Mouse (Mus musculus): ENCODE results near the gene Nup188. TPM values are rescaled to one million over a fixed set of nuclear protein-coding genes. Genes with fewer than 3 reads are reported as not detected.

Nup188 gene
- polyA plus RNA-seq, 1 experiment, result 28.1 TPM

- H3K4me1 ChIP-seq (ENCODE audit: control insufficient read depth, insufficient read depth, low read length), result no peaks in the 10 kb centered on the region
- TF ChIP-seq CTCF (IDR thresholded peaks at IDR 0.05; ENCODE audit: insufficient read depth, low read length) (no peak), POLR2A (IDR thresholded peaks at IDR 0.05; ENCODE audit: borderline replicate concordance, extremely low read depth, low read depth, low read length) (no peak)
- H3K4me3 ChIP-seq (replicated peaks; ENCODE audit: extremely low read depth, low read depth, low read length), result no peak overlapping the region
- 68% methylated on average over 12 of the region's 12 CpGs for WGBS
- DNase-seq, result no peak
These were observed 51.0 kb downstream of the Nup188 start for GRCm38 (mm10) chr2:30337179-30337578.

- Histone ChIP-seq H3K4me1 (ENCODE audit: control insufficient read depth, insufficient read depth, low read length) (no peaks in the 10 kb centered on the region), H3K4me3 (replicated peaks; ENCODE audit: extremely low read depth, low read depth, low read length) (no peak overlapping the region)
- TF ChIP-seq CTCF (IDR thresholded peaks at IDR 0.05; ENCODE audit: insufficient read depth, low read length) (no peak), POLR2A (IDR thresholded peaks at IDR 0.05; ENCODE audit: borderline replicate concordance, extremely low read depth, low read depth, low read length) (no peak)
- no peak for DNase-seq
- 97% methylated on average over 3 of the region's 3 CpGs for WGBS
These were observed 55.9 kb downstream of the Nup188 start for GRCm38 (mm10) chr2:30342061-30342460.

DNA sequence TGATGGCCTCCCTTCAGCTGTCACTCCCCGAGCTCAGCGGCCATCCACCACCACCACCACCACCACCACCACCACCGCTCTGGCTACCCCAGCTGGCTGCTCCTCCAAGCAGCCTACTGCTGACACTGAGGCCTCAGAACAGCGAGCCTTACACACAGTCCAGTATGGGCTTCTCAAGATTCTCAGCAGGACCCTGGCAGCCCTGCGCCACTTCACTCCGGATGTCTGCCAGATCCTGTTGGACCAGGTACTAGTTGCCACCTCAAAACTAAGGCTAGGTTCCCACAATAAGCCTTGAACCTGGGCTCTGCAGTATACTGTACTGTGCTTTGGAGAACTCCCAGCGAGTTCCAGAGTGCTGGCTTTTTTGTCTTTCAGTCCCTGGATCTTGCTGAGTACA is 56.3 kb downstream of the Nup188 start:
- no peak for DNase-seq
- WGBS, result 85% methylated on average over 7 of the region's 7 CpGs
- no peak overlapping the region for H3K4me3 ChIP-seq (replicated peaks; ENCODE audit: extremely low read depth, low read depth, low read length)
- TF ChIP-seq CTCF (IDR thresholded peaks at IDR 0.05; ENCODE audit: insufficient read depth, low read length) (no peak), POLR2A (IDR thresholded peaks at IDR 0.05; ENCODE audit: borderline replicate concordance, extremely low read depth, low read depth, low read length) (no peak)
- H3K4me1 ChIP-seq (ENCODE audit: control insufficient read depth, insufficient read depth, low read length), result no peaks in the 10 kb centered on the region

DNA sequence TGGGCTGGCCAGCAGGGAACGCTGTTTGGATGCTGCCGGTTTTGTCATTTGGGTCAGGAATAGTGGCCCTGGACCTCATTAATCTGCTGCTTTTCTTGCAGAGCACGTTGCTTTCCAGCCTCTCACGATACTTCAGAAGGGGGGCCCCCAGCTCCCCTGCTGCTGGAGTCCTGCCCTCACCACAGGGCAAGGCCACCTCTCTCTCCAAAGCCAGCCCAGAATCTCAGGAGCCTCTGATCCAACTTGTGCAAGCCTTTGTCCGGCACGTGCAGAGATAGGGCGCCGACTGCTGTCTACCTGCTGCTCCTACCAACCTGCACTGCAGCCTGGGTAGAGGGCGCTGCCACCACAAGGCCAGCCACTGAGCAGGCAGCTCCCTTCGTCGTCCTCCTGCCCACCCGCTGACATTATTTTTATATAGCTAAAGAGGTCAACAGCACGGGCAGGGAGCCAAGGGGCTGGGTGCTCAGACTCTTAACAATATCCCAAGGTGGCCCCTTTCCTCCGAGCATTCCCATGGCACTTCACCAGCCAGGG is 57.5 kb downstream of the Nup188 start:
- 53% methylated on average over 14 of the region's 14 CpGs for WGBS
- H3K4me3 ChIP-seq (replicated peaks; ENCODE audit: extremely low read depth, low read depth, low read length), result no peak overlapping the region
- H3K4me1 ChIP-seq (ENCODE audit: control insufficient read depth, insufficient read depth, low read length), result no peaks in the 10 kb centered on the region
- peak; percentile 33 for DNase-seq
- TF ChIP-seq CTCF (IDR thresholded peaks at IDR 0.05; ENCODE audit: insufficient read depth, low read length), result no peak
- no peak for TF ChIP-seq POLR2A (IDR thresholded peaks at IDR 0.05; ENCODE audit: borderline replicate concordance, extremely low read depth, low read depth, low read length)

GRCm38 (mm10) chr2:30345971-30346676 is 59.9 kb downstream of the Nup188 start:
- 85% methylated on average over 7 of the region's 7 CpGs for WGBS
- Histone ChIP-seq H3K4me1 (ENCODE audit: control insufficient read depth, insufficient read depth, low read length) (no peaks in the 10 kb centered on the region), H3K4me3 (replicated peaks; ENCODE audit: extremely low read depth, low read depth, low read length) (no peak overlapping the region)
- no peak for TF ChIP-seq POLR2A (IDR thresholded peaks at IDR 0.05; ENCODE audit: borderline replicate concordance, extremely low read depth, low read depth, low read length)
- no peak for TF ChIP-seq CTCF (IDR thresholded peaks at IDR 0.05; ENCODE audit: insufficient read depth, low read length)
- no peak for DNase-seq

DNA sequence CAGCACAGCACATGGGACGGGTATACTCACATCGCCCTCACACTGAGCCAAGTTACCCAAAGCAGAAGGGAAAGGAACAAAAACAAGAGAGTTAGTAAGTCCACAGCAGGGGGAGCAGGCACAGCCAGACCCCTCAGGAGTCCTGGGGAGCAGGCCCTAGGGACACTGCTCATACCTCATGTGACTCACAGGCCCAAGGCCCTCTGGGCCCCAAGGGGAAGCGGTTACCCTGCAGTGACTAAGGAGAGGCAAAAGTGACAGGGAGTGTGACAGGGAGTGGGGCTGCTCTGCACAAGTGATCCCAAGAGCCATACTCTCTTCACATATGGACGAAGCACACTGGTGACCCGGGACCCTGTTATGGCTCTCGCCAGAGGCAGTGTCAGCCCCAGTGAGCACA is 63.0 kb downstream of the Nup188 start:
- TF ChIP-seq POLR2A (IDR thresholded peaks at IDR 0.05; ENCODE audit: borderline replicate concordance, extremely low read depth, low read depth, low read length), result no peak
- TF ChIP-seq CTCF (IDR thresholded peaks at IDR 0.05; ENCODE audit: insufficient read depth, low read length), result no peak
- H3K4me1 ChIP-seq (ENCODE audit: control insufficient read depth, insufficient read depth, low read length), result no peaks in the 10 kb centered on the region
- DNase-seq, result no peak
- 93% methylated on average over 6 of the region's 6 CpGs for WGBS
- H3K4me3 ChIP-seq (replicated peaks; ENCODE audit: extremely low read depth, low read depth, low read length), result no peak overlapping the region

- WGBS, result 59% methylated on average over 2 of the region's 2 CpGs
- TF ChIP-seq CTCF (IDR thresholded peaks at IDR 0.05; ENCODE audit: insufficient read depth, low read length), result no peak
- no peak for TF ChIP-seq POLR2A (IDR thresholded peaks at IDR 0.05; ENCODE audit: borderline replicate concordance, extremely low read depth, low read depth, low read length)
These were observed 65.0 kb downstream of the Nup188 start for GRCm38 (mm10) chr2:30351149-30351548.

GRCm38 (mm10) chr2:30355861-30356260 is 69.7 kb downstream of the Nup188 start:
- Histone ChIP-seq H3K4me1 (ENCODE audit: control insufficient read depth, insufficient read depth, low read length) (peaks cover 16% of the 10 kb centered on the region), H3K4me3 (replicated peaks; ENCODE audit: extremely low read depth, low read depth, low read length) (no peak overlapping the region)
- TF ChIP-seq POLR2A (IDR thresholded peaks at IDR 0.05; ENCODE audit: borderline replicate concordance, extremely low read depth, low read depth, low read length) (no peak), CTCF (IDR thresholded peaks at IDR 0.05; ENCODE audit: insufficient read depth, low read length) (no peak)
- WGBS, result 29% methylated on average over 4 of the region's 4 CpGs
- DNase-seq, result no peak

More at GRCm38 (mm10) chr2:30351149-30351548, 65.0 kb downstream of the Nup188 start:
- peaks cover 2% of the 10 kb centered on the region; the same call in 1 of the 2 replicates for H3K4me1 ChIP-seq (ENCODE audit: control insufficient read depth, insufficient read depth, low read length)
- no peak for DNase-seq
- no peak overlapping the region for H3K4me3 ChIP-seq (replicated peaks; ENCODE audit: extremely low read depth, low read depth, low read length)

DNA sequence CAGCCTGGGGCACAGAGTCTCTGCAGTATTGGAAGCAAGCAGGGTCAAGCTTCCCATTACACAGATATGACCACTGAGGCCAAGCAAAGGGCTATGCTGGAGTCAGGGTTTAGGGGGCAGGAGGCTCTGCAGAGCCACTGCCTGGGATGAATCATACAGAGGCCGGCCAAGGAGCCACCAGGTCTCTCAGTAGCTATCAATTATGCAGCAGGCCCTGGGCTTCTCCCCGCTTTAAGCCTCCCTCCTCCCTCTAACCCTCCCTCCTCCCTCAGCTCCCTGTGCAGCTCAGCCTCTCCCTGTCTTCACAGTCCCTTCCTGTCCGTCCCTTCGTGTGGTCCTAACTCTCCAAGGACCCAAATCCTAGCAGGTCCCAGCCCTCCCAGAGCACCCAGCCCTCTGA is 70.1 kb downstream of the Nup188 start:
- WGBS, result 49% methylated on average over 4 of the region's 4 CpGs
- Histone ChIP-seq H3K4me1 (ENCODE audit: control insufficient read depth, insufficient read depth, low read length) (peaks cover 16% of the 10 kb centered on the region), H3K4me3 (replicated peaks; ENCODE audit: extremely low read depth, low read depth, low read length) (no peak overlapping the region)
- DNase-seq, result no peak
- no peak for TF ChIP-seq POLR2A (IDR thresholded peaks at IDR 0.05; ENCODE audit: borderline replicate concordance, extremely low read depth, low read depth, low read length)

GRCm38 (mm10) chr2:30356906-30357305 is 70.7 kb downstream of the Nup188 start:
- H3K4me3 ChIP-seq (replicated peaks; ENCODE audit: extremely low read depth, low read depth, low read length), result no peak overlapping the region

More at GRCm38 (mm10) chr2:30356906-30357305, 70.7 kb downstream of the Nup188 start:
- TF ChIP-seq CTCF (IDR thresholded peaks at IDR 0.05; ENCODE audit: insufficient read depth, low read length) (no peak), POLR2A (IDR thresholded peaks at IDR 0.05; ENCODE audit: borderline replicate concordance, extremely low read depth, low read depth, low read length) (no peak)
- WGBS, result 52% methylated on average over 9 of the region's 9 CpGs
- no peak for DNase-seq
- peaks cover 16% of the 10 kb centered on the region for H3K4me1 ChIP-seq (ENCODE audit: control insufficient read depth, insufficient read depth, low read length)

All from lung, adult 2 months (tissue).